Mouse (Mus musculus): ENCODE results near the gene Arl5b. TPM values are rescaled to one million over a fixed set of nuclear protein-coding genes. Genes with fewer than 3 reads are reported as not detected.

Arl5b gene
- total RNA-seq, 2 experiments from 2014 or later, result 27.3 TPM

DNA sequence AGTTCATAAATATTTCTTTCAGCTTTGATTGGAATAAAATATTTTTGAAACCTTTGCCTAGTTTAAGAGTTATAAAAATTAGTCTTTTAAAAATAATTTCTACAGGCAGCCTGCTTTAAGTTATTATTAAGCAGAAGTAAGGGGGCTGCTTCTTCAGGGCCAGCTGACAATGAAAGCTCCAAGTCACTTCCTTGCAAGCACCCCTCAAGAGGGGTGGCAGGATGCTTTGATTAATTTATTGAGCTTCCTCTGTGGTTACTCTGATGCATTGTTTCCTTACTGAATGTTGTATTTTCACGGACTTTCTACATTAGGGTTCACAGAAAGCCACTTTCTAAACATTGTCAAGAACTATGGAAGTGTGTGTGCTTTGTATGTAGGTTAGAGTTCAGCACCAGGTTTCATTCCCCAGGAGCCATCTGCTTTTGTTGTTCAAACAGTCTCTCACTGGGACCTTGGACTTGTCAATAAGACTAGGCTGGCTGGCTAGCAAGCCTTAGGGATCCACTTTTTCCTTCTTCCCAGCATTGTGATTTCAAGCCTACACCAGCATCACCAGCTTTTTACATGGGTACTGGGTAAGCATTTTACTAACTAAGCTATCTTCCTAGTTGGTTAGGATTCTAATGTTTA lies 62.7 kb downstream of the Arl5b start:
- DNase-seq (ENCODE audit: low spot score in 2 of 2), result no peak

DNA sequence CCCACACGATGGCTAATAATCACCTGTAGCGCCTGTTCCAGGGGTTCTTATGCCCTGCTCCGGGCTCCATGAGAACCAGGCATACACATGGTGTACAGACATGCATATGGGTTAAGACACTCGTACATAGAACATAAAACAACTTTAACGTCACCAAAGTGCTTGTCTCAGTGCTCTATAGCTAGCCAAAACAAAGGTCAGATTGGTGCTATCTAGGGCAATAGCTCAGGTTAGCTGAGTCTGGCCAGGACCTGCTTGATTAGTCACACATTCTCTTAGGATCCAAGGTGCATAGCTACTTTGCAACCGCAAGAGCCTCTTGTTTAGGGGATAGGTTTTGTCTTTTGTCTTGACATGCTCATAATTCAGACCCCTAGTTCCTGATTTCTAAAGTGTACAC lies 63.5 kb downstream of the Arl5b start:
- no peak for DNase-seq (ENCODE audit: low spot score in 2 of 2)

GRCm38 (mm10) chr2:15121217-15121680 lies 72.1 kb downstream of the Arl5b start:
- DNase-seq (ENCODE audit: low spot score in 2 of 2), result no peak

Other genes starting within 250 kb of the Arl5b start
- gene Nsun6, start 5.7 kb downstream of the Arl5b start, total RNA-seq (2021), result 10 to 100 TPM; 11.4 to 12.4 TPM